Mouse (Mus musculus): ENCODE data around the gene Epha1.

GRCm38 (mm10) chr6:42350021-42350967 lies 22.8 kb downstream of the Epha1 start:
- no peak for TF ChIP-seq SIN3A (IDR thresholded peaks at IDR 0.05; ENCODE audit: low read length)
- TF ChIP-seq CTCF (conservative IDR thresholded peaks at IDR 0.05 in 1 of 2, IDR thresholded peaks at IDR 0.05 in 1 of 2; ENCODE audit: low read depth in 2 of 2, low read length in 2 of 2), result no peak
- no peak for TF ChIP-seq MAFK (IDR thresholded peaks at IDR 0.05; ENCODE audit: insufficient replicate concordance, low read length)
- TF ChIP-seq ETS1 (conservative IDR thresholded peaks at IDR 0.05; ENCODE audit: low read depth, low read length), result no peak
- TF ChIP-seq ZNF384 (IDR thresholded peaks at IDR 0.05; ENCODE audit: low read depth, low read length), result no peak
- no peak for TF ChIP-seq EP300 (IDR thresholded peaks at IDR 0.05; ENCODE audit: low read length)
- TF ChIP-seq IRF4 (IDR thresholded peaks at IDR 0.05; ENCODE audit: low read depth, low read length), result no peak
- no peak; the same call in 1 of the 2 replicates for TF ChIP-seq POLR2A (IDR thresholded peaks at IDR 0.05; ENCODE audit: low read depth, low read length)
- TF ChIP-seq MYC (IDR thresholded peaks at IDR 0.05; ENCODE audit: low read depth, low read length), result no peak
- no peak for TF ChIP-seq ZMIZ1 (IDR thresholded peaks at IDR 0.05; ENCODE audit: low read depth, low read length)
- TF ChIP-seq ZC3H11A (IDR thresholded peaks at IDR 0.05; ENCODE audit: low read depth, low read length), result no peak
- TF ChIP-seq RCOR1 (conservative IDR thresholded peaks at IDR 0.05; ENCODE audit: low read depth, low read length), result no peak
- no peak for TF ChIP-seq E2F4 (IDR thresholded peaks at IDR 0.05; ENCODE audit: insufficient replicate concordance, low read depth, low read length)
- TF ChIP-seq KAT2A (IDR thresholded peaks at IDR 0.05; ENCODE audit: insufficient replicate concordance, low read length), result no peak

All from CH12.LX (cell line).